Mouse (Mus musculus): ENCODE measurements around the gene Nxph4. TPM values are rescaled to one million over a fixed set of nuclear protein-coding genes. Genes with fewer than 3 reads are reported as not detected.

Gene Nxph4
- polyA plus RNA-seq, 1 experiment, result 0.25 TPM

- DNase-seq (ENCODE audit: low read depth, low spot score), result no peak
- 97% methylated on average over 22 of the region's 22 CpGs for WGBS
Observed at GRCm38 (mm10) chr10:127517941-127518340, 16.4 kb downstream of the Nxph4 start.

DNA sequence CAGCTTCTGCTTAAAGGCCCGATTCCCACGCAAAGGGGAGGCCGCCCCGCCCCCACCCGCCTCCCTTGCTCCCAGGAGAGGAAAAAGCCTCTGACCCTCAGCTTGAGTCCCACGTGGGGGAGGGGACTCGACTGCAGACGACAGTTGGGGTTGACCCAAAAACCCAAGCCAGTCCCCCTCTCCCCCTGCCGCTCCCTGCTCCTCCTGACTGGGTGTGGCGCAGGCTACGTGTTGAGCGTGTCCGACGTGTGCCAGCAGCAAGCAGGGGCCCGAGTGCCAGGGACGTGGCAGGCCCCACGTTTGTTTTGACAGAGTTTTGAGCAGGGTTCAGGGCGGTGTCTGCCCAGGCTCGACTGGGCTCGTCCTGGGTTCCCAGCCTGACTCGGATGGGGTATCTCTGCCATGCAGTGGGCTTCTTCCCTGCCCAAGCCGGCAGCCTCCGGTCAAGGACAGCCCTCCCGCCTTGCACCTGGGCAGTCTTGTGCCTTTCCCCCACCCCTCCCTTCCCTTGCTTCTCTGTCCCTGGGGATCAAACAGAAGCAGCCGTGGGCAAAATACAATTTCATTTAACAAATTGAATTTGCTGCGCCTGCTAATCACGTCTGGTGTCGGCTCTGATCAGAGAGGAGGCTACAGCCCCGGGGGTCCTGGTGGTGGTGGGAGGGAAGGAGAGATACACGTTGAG, 17.6 kb downstream of the Nxph4 start:
- 29% methylated on average over 30 of the region's 30 CpGs for WGBS
- no peak for DNase-seq (ENCODE audit: low read depth, low spot score)

- DNase-seq (ENCODE audit: low read depth, low spot score), result no peak
- WGBS, result 43% methylated on average over 8 of the region's 8 CpGs
Observed at GRCm38 (mm10) chr10:127515983-127516459, 18.3 kb downstream of the Nxph4 start.

GRCm38 (mm10) chr10:127515271-127515982, 18.9 kb downstream of the Nxph4 start:
- WGBS, result 65% methylated on average over 9 of the region's 9 CpGs
- DNase-seq (ENCODE audit: low read depth, low spot score), result no peak

DNA sequence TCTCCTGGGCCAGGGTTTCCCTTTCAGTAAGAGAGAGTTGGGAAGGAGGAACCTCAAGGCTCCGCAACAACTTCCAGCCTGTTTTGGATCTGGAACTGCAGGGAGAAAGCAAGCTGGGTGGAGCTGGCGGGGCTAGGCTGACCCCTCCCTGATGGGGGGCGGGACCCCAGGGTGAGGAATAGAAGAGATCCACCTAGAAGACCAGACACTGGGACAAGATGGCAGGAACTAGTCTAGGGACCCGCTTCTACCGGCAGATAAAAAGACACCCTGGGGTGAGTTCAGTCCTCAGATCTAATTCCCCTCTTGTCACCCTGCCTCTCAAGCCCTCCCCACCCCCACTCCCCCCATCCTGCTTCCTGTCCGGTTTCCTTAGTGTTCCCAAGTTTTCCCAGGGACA, 19.6 kb downstream of the Nxph4 start, which contains the start of gene Ndufa4l2:
Ndufa4l2 (plus strand) TSS at position 204 of the 400 bp plus-strand sequence.
- no peak for DNase-seq (ENCODE audit: low read depth, low spot score)
- WGBS, result 33% methylated on average over 6 of the region's 6 CpGs

DNA sequence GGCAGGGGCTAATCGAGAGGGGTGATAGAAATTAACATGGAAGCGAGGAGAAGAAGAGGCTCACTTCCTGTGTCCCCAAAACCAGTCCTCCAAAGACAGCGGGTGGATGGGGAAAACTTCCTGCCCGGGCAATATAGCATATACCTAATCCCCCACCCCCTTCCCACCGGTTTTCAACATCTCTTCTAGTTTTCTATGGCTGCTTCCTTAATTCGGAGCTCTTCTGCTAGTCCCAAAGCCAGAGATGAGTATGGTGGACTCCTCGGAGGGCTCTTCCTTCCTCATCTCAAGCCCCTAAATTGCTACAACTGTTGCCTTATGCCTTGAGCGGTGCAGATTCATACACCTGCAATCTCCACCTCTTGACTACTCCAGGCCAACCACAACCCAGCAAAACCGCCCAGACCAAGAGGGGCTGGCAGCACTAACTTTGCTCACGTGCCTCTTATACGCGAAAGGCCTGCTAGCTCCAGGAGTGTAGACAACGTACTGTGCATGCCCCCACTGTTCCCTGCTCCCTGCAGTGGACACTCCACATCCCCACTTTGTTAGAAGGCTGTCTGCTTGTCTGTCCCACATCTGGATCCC, 20.2 kb downstream of the Nxph4 start:
- 53% methylated on average over 13 of the region's 13 CpGs for WGBS
- DNase-seq (ENCODE audit: low read depth, low spot score), result no peak

GRCm38 (mm10) chr10:127513501-127514091, 20.8 kb downstream of the Nxph4 start:
- DNase-seq (ENCODE audit: low read depth, low spot score), result no peak

GRCm38 (mm10) chr10:127512813-127513212, 21.5 kb downstream of the Nxph4 start:
- under 1% methylated on average over 27 of the region's 27 CpGs for WGBS
- DNase-seq (ENCODE audit: low read depth, low spot score), result peak; percentile 63

More at GRCm38 (mm10) chr10:127513501-127514091, 20.8 kb downstream of the Nxph4 start:
- 8% methylated on average over 16 of the region's 16 CpGs for WGBS

GRCm38 (mm10) chr10:127512307-127512666, 22.1 kb downstream of the Nxph4 start:
- 6% methylated on average over 7 of the region's 7 CpGs for WGBS
- DNase-seq (ENCODE audit: low read depth, low spot score), result no peak

- no peak for DNase-seq (ENCODE audit: low read depth, low spot score)
- WGBS, result 1% methylated on average over 45 of the region's 46 CpGs
Observed at GRCm38 (mm10) chr10:127511634-127512306, 22.6 kb downstream of the Nxph4 start.

GRCm38 (mm10) chr10:127510895-127511617, 23.3 kb downstream of the Nxph4 start:
- DNase-seq (ENCODE audit: low read depth, low spot score), result no peak
- WGBS, result 27% methylated on average over 11 of the region's 11 CpGs

DNA sequence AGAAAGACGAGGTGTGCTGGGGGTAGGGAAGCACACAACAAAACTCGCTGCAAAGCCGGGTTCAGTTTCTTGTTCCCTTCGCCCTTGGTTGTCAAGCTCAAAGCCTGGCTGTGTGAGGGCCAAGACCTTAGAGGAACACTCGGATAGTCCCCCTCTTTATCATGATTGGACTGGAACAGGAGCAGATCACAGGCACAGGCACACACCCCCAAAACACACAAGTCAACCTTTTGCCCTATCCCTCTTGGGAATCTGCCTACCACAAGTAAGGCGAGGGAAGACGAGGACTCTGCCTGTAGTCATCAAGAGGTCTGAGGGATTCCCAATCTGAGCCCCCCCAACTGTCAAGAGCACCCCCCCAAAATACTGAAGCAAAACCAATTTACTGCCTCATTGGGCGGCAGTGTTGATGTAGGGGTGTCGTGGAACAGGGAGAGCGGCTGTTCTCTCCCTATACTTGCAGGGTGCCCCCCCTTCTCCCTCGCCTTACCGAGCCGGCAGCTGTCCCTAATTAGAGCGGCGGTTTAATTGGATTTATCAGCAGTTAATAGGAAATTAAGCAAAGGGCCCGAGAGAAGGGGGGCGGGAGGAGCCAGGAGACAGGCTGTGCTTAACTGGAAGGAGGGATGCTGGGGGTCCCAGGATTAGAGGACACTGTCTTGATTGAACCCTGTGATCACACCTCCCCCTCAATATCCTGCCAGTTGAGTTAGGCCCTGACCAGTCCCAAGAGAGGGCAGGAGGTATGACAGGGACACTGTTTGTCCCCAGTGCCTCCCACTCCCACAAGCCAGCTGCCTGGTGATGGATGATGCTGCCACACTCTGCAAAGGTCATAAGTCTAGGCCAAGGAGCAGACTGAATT, 24.3 kb downstream of the Nxph4 start:
- DNase-seq (ENCODE audit: low read depth, low spot score), result no peak
- WGBS, result 45% methylated on average over 17 of the region's 17 CpGs

- WGBS, result 3% methylated on average over 35 of the region's 35 CpGs
- peak; percentile 57 for DNase-seq (ENCODE audit: low read depth, low spot score)
Observed at GRCm38 (mm10) chr10:127509051-127509836, 25.1 kb downstream of the Nxph4 start.

DNA sequence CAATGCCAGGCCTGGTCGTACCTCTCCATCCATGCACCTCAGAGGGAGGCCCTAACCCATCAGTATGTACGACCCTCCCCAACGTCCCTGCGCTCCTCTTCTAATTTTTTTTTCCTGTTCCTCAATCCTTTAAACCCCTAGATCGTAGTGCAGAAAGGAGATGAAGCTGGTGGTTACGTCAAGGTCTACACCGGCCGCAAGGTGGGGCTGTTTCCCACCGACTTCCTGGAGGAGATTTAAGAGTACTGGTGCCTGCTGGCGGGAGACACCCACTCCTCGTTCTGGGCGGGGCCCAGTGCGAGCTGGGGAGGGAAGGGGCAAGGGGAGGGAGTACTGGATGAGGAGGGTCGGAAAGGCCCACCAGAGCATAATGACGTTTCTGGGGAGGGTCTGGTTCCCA, 26.1 kb downstream of the Nxph4 start:
- 14% methylated on average over 15 of the region's 15 CpGs for WGBS
- peak; percentile 44 for DNase-seq (ENCODE audit: low read depth, low spot score)

DNA sequence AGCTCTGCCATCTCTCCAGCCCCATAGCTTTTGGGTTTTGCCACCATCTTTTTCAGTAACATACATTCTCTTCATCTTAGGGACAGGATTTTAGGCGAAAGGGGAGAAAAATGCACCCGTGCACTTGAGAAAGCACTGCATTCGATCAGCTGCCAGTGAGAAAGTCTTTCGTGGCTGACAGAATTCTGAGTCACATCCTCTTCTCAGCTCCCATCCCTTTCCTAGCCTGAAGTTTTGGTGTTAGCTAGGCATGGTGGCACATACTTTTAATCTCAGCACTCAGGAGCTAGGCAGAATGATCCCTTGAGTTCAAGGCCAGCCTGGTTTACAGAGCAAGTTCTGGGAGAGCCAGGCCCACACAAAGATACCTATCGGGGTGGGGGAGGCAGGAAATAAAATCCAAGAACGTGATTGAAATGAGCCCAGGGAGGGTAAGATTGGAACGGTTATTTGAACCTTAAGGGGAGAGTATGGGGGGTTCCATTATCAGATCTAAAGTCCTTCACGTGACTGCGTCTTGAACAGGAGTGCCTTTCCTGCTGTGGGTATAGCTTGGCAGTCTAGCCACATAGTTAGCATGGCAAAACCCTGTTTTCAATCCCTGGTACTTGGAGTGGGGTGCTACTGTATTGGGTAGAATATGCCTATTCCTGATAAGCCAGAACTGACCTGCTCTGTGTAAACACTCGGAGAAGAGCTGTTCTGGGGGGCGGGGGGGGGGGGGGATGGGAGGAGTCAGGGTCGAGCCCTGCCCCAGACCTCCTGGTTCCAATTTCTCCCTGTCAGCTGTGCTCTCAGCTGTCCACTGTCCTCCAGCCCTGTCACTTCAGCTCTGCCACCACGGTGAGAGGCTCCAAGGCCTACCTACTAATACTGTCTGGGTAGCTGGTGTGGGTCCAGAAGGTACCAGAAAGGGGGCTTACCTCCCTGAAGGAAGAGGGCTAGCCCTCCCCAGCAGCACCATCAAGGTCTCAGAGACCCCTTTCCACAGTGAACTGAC, 33.2 kb downstream of the Nxph4 start, which contains the start of gene Stac3:
Stac3 (plus strand) TSS at position 793 of the 1,000 bp plus-strand sequence.
- no peak for DNase-seq (ENCODE audit: low read depth, low spot score)
- 68% methylated on average over 13 of the region's 13 CpGs for WGBS

GRCm38 (mm10) chr10:127500042-127500441, 34.3 kb downstream of the Nxph4 start:
- 77% methylated on average over 4 of the region's 4 CpGs for WGBS
- no peak for DNase-seq (ENCODE audit: low read depth, low spot score)

Measured in large intestine, adult 2 months (tissue).